Mouse (Mus musculus) embryo, embryonic 11.5 days (tissue): ENCODE measurements at regions not wholly inside any gene's neighbourhood (a gene's known extent, or its start where the extent isn't known, plus 50 kb on each side); places are given as distances from the start of the nearest gene placed in this dataset.
"Not testable (repeated sequence)": the region's sequence is repeated elsewhere in the genome, so short reads cannot be mapped to it uniquely, and the experiment has no call there.

Experiments used
- DNase-seq: peaks from one replicate; pipeline ENCODE4 v3.0.0-alpha.2; 2012; ENCODE audit warnings: low read depth, low spot score

GRCm38 (mm10) chr3:111194541-111194940, 943.7 kb upstream of the Prmt6 start:
- DNase-seq = no peak

- DNase-seq = no peak
Observed at GRCm38 (mm10) chr3:111166698-111167097, 915.9 kb upstream of the Prmt6 start.

- not testable (repeated sequence) for DNase-seq
Observed at GRCm38 (mm10) chr3:111141196-111141595, 890.4 kb upstream of the Prmt6 start.

GRCm38 (mm10) chr3:111108982-111109381, 858.2 kb upstream of the Prmt6 start:
- DNase-seq = no peak

GRCm38 (mm10) chr3:111102646-111103045, 851.8 kb upstream of the Prmt6 start:
- DNase-seq = no peak

- DNase-seq = peak; percentile 13
Observed at GRCm38 (mm10) chr3:111074311-111074710, 823.5 kb upstream of the Prmt6 start.

- DNase-seq = no peak
Observed at GRCm38 (mm10) chr3:111070301-111070700, 819.5 kb upstream of the Prmt6 start.

GRCm38 (mm10) chr3:111069843-111070242, 819.0 kb upstream of the Prmt6 start:
- DNase-seq = no peak

GRCm38 (mm10) chr3:111069156-111069555, 818.4 kb upstream of the Prmt6 start:
- peak; percentile 30 for DNase-seq

GRCm38 (mm10) chr3:111049638-111050037, 798.8 kb upstream of the Prmt6 start:
- DNase-seq = no peak
